ENCODE assay signal across 21 mouse cellular contexts in the genomic region with DNA sequence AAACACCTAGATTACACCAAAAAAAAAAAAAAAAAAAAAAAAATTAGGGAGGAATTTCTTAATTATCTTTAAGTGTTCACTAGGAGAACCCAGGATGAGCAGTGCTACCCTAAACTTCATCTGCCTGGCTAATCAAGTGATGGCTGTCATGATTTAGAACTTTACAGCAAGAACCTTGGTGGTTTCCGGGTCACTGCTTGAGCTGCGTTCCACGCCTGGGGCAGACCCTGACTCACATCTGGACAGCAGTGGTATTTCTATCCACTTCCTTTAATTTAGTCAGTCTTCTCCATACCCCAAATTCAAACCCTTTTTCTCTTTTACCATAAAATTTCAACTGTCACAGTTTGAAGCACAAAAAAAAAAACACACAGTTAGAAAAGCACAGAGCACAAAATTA.
DNase-seq lines count a peak whose midpoint lies in the region; ATAC-seq and TF ChIP-seq lines count a peak whose summit lies in the region.
"Had no signal": no experiment of that assay in that cellular context is flagged by ENCODE, and none has a peak within 500 bp of the region (broad histone marks: within the 10 kb centered on the region; RNA-seq: fewer than 3 reads in every experiment).

No protein-coding gene starts in this region.

- H3K9ac ChIP-seq in midbrain, embryonic 14.5 days (replicated peaks; ENCODE audit: low read length), result no peak overlapping the region
- H3K9ac ChIP-seq: forebrain, embryonic 13.5 days; forebrain, postnatal 0 days; heart, embryonic 13.5 days; hindbrain, embryonic 12.5 days had no signal

- DNase-seq in adrenal gland, adult (ENCODE audit: inconsistent age in 2 of 2, low spot score in 1 of 2), result peak; percentile 15 to 36
- DNase-seq in adrenal gland, adult 2 months, result no peak
- DNase-seq in 3T3-L1 (ENCODE audit: low read depth, low spot score), result peak; percentile 20
- DNase-seq in embryo, embryonic 10.5 days (ENCODE audit: low spot score), result peak; percentile 46
- DNase-seq in mesoderm, embryonic 11.5 days (ENCODE audit: low read depth, low spot score), result peak; percentile 47
- no peak for DNase-seq in midbrain, embryonic 14.5 days
- no peak for DNase-seq in thymus, adult 2 months
- DNase-seq: adrenal gland, postnatal 14 days; cerebellum, adult 11-12 months; cerebellum, adult 9-10 months; cerebellum, postnatal 25 days; forebrain, postnatal 0 days; gastrocnemius, postnatal 14 days; heart, adult 11 months; heart, postnatal 4 days had no signal

- H3K9me3 ChIP-seq in midbrain, embryonic 14.5 days (ENCODE audit: control insufficient read depth, low read length), result no peaks in the 10 kb centered on the region
- H3K9me3 ChIP-seq: forebrain, embryonic 13.5 days; heart, embryonic 13.5 days; hindbrain, embryonic 12.5 days had no signal

- no peak overlapping the region for H3K4me2 ChIP-seq in midbrain, embryonic 14.5 days (ENCODE audit: low read length)
- H3K4me2 ChIP-seq: forebrain, embryonic 13.5 days; heart, embryonic 13.5 days; hindbrain, embryonic 12.5 days had no signal

- H3K4me1 ChIP-seq in midbrain, embryonic 14.5 days (ENCODE audit: control insufficient read depth, insufficient read depth, low read length), result 0 out of 2 replicates have a peak, but pooled peaks cover 3% of the 10 kb centered on the region
- H3K4me1 ChIP-seq in thymus, adult 2 months (replicated peaks; ENCODE audit: control insufficient read depth, insufficient read depth, low read length), result no peaks in the 10 kb centered on the region
- H3K4me1 ChIP-seq: hindbrain, embryonic 12.5 days had no signal

- 78% methylated on average over 3 of the region's 3 CpGs for WGBS in midbrain, embryonic 14.5 days
- WGBS in thymus, adult 2 months, result 94% methylated on average over 3 of the region's 3 CpGs

- H3K27me3 ChIP-seq in midbrain, embryonic 14.5 days (ENCODE audit: control insufficient read depth, insufficient read depth, low read length), result no peaks in the 10 kb centered on the region
- no peaks in the 10 kb centered on the region for H3K27me3 ChIP-seq in thymus, adult 2 months (ENCODE audit: control insufficient read depth, insufficient read depth, low read length)
- H3K27me3 ChIP-seq: forebrain, embryonic 13.5 days; heart, embryonic 13.5 days; hindbrain, embryonic 12.5 days had no signal

- ATAC-seq in midbrain, embryonic 14.5 days (ENCODE audit: low FRiP score, low TSS enrichment), result no peak
- ATAC-seq: forebrain, embryonic 13.5 days; forebrain, postnatal 0 days; hindbrain, embryonic 16.5 days; inflammation-experienced regulatory T-cells, adult 6 months; intestine, postnatal 0 days had no signal

- H3K27ac ChIP-seq in midbrain, embryonic 14.5 days (replicated peaks; ENCODE audit: low read depth, low read length), result no peak overlapping the region
- H3K27ac ChIP-seq in thymus, adult 2 months (ENCODE audit: control insufficient read depth, insufficient read depth, low read length), result no peak overlapping the region
- H3K27ac ChIP-seq: forebrain, embryonic 13.5 days; heart, embryonic 13.5 days; hindbrain, embryonic 12.5 days had no signal

- H3K36me3 ChIP-seq in midbrain, embryonic 14.5 days (ENCODE audit: control insufficient read depth, insufficient read depth, low read length), result no peaks in the 10 kb centered on the region
- no peaks in the 10 kb centered on the region for H3K36me3 ChIP-seq in thymus, adult 2 months (ENCODE audit: control insufficient read depth, insufficient read depth, low read length)
- H3K36me3 ChIP-seq: hindbrain, embryonic 12.5 days had no signal

- TF ChIP-seq CTCF in thymus, adult 2 months (IDR thresholded peaks at IDR 0.05; ENCODE audit: borderline replicate concordance, control insufficient read depth, extremely low read depth, insufficient read depth, low read length, poor library complexity), result no peak

- no peak overlapping the region for H3K4me3 ChIP-seq in midbrain, embryonic 14.5 days (replicated peaks; ENCODE audit: low read depth, low read length)
- H3K4me3 ChIP-seq in thymus, adult 2 months (ENCODE audit: control insufficient read depth, insufficient read depth, low read length), result no peak overlapping the region
- H3K4me3 ChIP-seq: forebrain, embryonic 13.5 days; heart, embryonic 13.5 days; hindbrain, embryonic 12.5 days had no signal

- no peak for TF ChIP-seq POLR2A in thymus, adult 2 months (IDR thresholded peaks at IDR 0.05; ENCODE audit: control insufficient read depth, extremely low read depth, insufficient read depth, low read length, poor library complexity)

Comparison
In these comparisons a context has a peak if more than half of its experiments do, and no peak if none do; other contexts are left out.
1. DNase-seq: peak in adrenal gland, adult (2 of 2), 3T3-L1 (single experiment), embryo, embryonic 10.5 days (single experiment) and mesoderm, embryonic 11.5 days (single experiment); none in adrenal gland, adult 2 months (single experiment), midbrain, embryonic 14.5 days (single experiment) and thymus, adult 2 months (single experiment).